Mouse (Mus musculus): ENCODE data around the gene Parva.

DNA sequence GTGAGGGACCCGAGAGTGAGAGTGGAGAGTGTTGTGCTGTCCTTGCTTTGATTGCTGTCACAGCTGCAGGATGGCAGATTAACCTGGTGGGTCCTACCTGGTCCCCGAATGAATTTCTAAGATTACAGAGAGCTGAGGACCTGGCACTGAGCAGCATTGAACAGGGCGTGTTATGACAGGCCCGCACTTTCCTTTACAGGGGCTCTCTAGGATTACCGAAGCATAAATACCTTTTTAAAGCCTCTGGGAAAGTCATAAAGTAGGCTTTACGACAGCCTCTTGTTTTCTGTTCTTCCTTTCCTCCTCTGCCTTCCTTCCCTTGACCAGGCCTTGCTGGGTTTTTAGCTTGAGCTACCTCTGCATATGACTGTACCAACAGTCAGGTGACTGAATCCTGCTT is 76.1 kb downstream of the Parva start:
- TF ChIP-seq POLR2A (IDR thresholded peaks at IDR 0.05; ENCODE audit: low read depth, low read length) (no peak), CTCF (conservative IDR thresholded peaks at IDR 0.05; ENCODE audit: insufficient read depth, insufficient read length, low read depth, low read length) (no peak)
